Mouse (Mus musculus) brain, embryonic 18.5 days (tissue): ENCODE measurements around the gene Itpr1.
"Not testable (repeated sequence)": the region's sequence is repeated elsewhere in the genome, so short reads cannot be mapped to it uniquely, and the experiment has no call there.

Experiments
- DNase-seq: peaks from one replicate; pipeline ENCODE4 v3.0.0-alpha.2; 2012; ENCODE audit warnings: low read depth, low spot score

Gene Itpr1

GRCm38 (mm10) chr6:108540441-108540840 lies 327.5 kb downstream of the Itpr1 start:
- no peak for DNase-seq

GRCm38 (mm10) chr6:108544917-108545316 lies 332.0 kb downstream of the Itpr1 start:
- no peak for DNase-seq

- DNase-seq = no peak
These were observed 332.6 kb downstream of the Itpr1 start for GRCm38 (mm10) chr6:108545464-108545863.

GRCm38 (mm10) chr6:108548413-108548812 lies 335.5 kb downstream of the Itpr1 start:
- DNase-seq = no peak

GRCm38 (mm10) chr6:108549495-108549935 lies 336.6 kb downstream of the Itpr1 start:
- DNase-seq = no peak

GRCm38 (mm10) chr6:108551725-108552620 lies 339.1 kb downstream of the Itpr1 start:
- no peak for DNase-seq

GRCm38 (mm10) chr6:108553013-108553412 lies 340.1 kb downstream of the Itpr1 start:
- DNase-seq = no peak

GRCm38 (mm10) chr6:108553536-108553935 lies 340.6 kb downstream of the Itpr1 start:
- no peak for DNase-seq

GRCm38 (mm10) chr6:108554389-108554788 lies 341.5 kb downstream of the Itpr1 start:
- no peak for DNase-seq

- DNase-seq = no peak
These were observed 342.0 kb downstream of the Itpr1 start for GRCm38 (mm10) chr6:108554878-108555277.

GRCm38 (mm10) chr6:108557576-108558322 lies 344.9 kb downstream of the Itpr1 start:
- no peak for DNase-seq

- not testable (repeated sequence) for DNase-seq
These were observed 346.3 kb downstream of the Itpr1 start for GRCm38 (mm10) chr6:108559226-108559625.

- no peak for DNase-seq
These were observed 350.1 kb downstream of the Itpr1 start for GRCm38 (mm10) chr6:108562971-108563370.

GRCm38 (mm10) chr6:108565447-108565846 lies 352.6 kb downstream of the Itpr1 start:
- not testable (repeated sequence) for DNase-seq

GRCm38 (mm10) chr6:108566549-108566948 lies 353.7 kb downstream of the Itpr1 start:
- DNase-seq = no peak

GRCm38 (mm10) chr6:108569460-108570187 lies 356.7 kb downstream of the Itpr1 start:
- no peak for DNase-seq

- DNase-seq = no peak
These were observed 357.6 kb downstream of the Itpr1 start for GRCm38 (mm10) chr6:108570351-108571041.

GRCm38 (mm10) chr6:108571042-108571590 lies 358.2 kb downstream of the Itpr1 start:
- DNase-seq = no peak

GRCm38 (mm10) chr6:108572646-108573045 lies 359.8 kb downstream of the Itpr1 start:
- DNase-seq = no peak

- no peak for DNase-seq
These were observed 364.2 kb downstream of the Itpr1 start for GRCm38 (mm10) chr6:108577056-108577455.

- no peak for DNase-seq
These were observed 375.5 kb downstream of the Itpr1 start for GRCm38 (mm10) chr6:108588426-108588825.
